ENCODE assay signal across 20 mouse cellular contexts in genomic region chr9:119465056-119465455, GRCm38 (mm10). TPM values are rescaled to one million over a fixed set of nuclear protein-coding genes. Genes with fewer than 3 reads are reported as not detected.
DNase-seq lines count a peak whose midpoint lies in the region; ATAC-seq lines count a peak whose summit lies in the region.
"Had no signal": no experiment of that assay in that cellular context is flagged by ENCODE, and none has a peak within 500 bp of the region (broad histone marks: within the 10 kb centered on the region; RNA-seq: fewer than 3 reads in every experiment).

No protein-coding gene starts in this region.

- H3K4me1 ChIP-seq in megakaryocyte, embryonic 14.5 days: peaks cover 11% of the 10 kb centered on the region
- H3K4me1 ChIP-seq: embryonic facial prominence, embryonic 15.5 days; forebrain, embryonic 12.5 days; forebrain, embryonic 15.5 days; hindbrain, embryonic 13.5 days had no signal

- DNase-seq in thymus, postnatal 0 days (ENCODE audit: low spot score): peak; percentile 91
- DNase-seq in thymus, postnatal 25 days: peak; percentile 84
- no peak for DNase-seq in cerebellum, postnatal 10 days
- no peak for DNase-seq in right cerebral cortex, postnatal 4 days
- DNase-seq: adrenal gland, adult 8-10 months; cerebellum, adult 11-12 months; cerebellum, adult 8-10 months had no signal

- H3K36me3 ChIP-seq in megakaryocyte, embryonic 14.5 days (replicated peaks; ENCODE audit: low read length): peaks cover 97% of the 10 kb centered on the region

- H3K27me3 ChIP-seq in megakaryocyte, embryonic 14.5 days (replicated peaks): no peaks in the 10 kb centered on the region
- H3K27me3 ChIP-seq: embryonic facial prominence, embryonic 12.5 days; embryonic facial prominence, embryonic 15.5 days; forebrain, embryonic 12.5 days; forebrain, embryonic 15.5 days; hindbrain, embryonic 13.5 days had no signal

- ATAC-seq in megakaryocyte, adult 5-6 weeks (ENCODE audit: poor library complexity, severe bottlenecking): no peak
- no peak for ATAC-seq in CD4-positive, CD25-positive, alpha-beta regulatory T cell, adult 4 months
- ATAC-seq: activated CD4-positive, CD25-positive, alpha-beta regulatory T cell, adult 4 months; inflammation-experienced regulatory T-cells, adult 6 months had no signal

- no peaks in the 10 kb centered on the region for H3K9me3 ChIP-seq in megakaryocyte, embryonic 14.5 days
- H3K9me3 ChIP-seq: embryonic facial prominence, embryonic 12.5 days; embryonic facial prominence, embryonic 15.5 days; forebrain, embryonic 12.5 days; forebrain, embryonic 15.5 days; heart, embryonic 10.5 days; heart, embryonic 13.5 days; hindbrain, embryonic 13.5 days had no signal

- peak overlapping the region; percentile 47 for H3K4me3 ChIP-seq in megakaryocyte, embryonic 14.5 days (replicated peaks)
- H3K4me3 ChIP-seq: embryonic facial prominence, embryonic 12.5 days; embryonic facial prominence, embryonic 15.5 days; erythroblast, embryonic 14.5 days; forebrain, embryonic 12.5 days; forebrain, embryonic 15.5 days; heart, embryonic 10.5 days; heart, embryonic 13.5 days; hindbrain, embryonic 13.5 days had no signal

RNA-seq across cellular contexts. Expression of gene Exog, which starts 20.3 kb away (rescaled TPM):
- 0.72 TPM in 1 of 2 replicates, not detected in the other for polyA plus RNA-seq in megakaryocyte, embryonic 14.5 days (2012; ENCODE audit: insufficient read depth, low replicate concordance)
- 3.5 and 5.9 TPM in 2 replicates for total RNA-seq in megakaryocyte, adult 5-6 weeks (2015)
- total RNA-seq in megakaryocyte, adult 5-6 weeks (2017): 2.1 and 3.0 TPM in 2 replicates
- 20.9 and 21.4 TPM in 2 replicates for polyA plus RNA-seq in thymus, postnatal 0 days (2015; fragmentation: Nextera tagmentation; extraction: Ambion mirVana)
- 10 to 100 TPM; 12.6 to 16.2 TPM for polyA plus RNA-seq in CD4-positive, CD25-positive, alpha-beta regulatory T cell, adult 4 months (2017; shearing (Covaris generic))

Comparison
In these comparisons a context has a peak if more than half of its experiments do, and no peak if none do; other contexts are left out.
1. DNase-seq: peak in thymus, postnatal 0 days (single experiment) and thymus, postnatal 25 days (single experiment); none in cerebellum, postnatal 10 days (0 of 2) and right cerebral cortex, postnatal 4 days (single experiment).